Mouse (Mus musculus): ENCODE measurements around the gene Olfr986. TPM values are rescaled to one million over a fixed set of nuclear protein-coding genes. Genes with fewer than 3 reads are reported as not detected.
"Not testable (repeated sequence)": the region's sequence is repeated elsewhere in the genome, so short reads cannot be mapped to it uniquely, and the experiment has no call there.

Olfr986 gene
- not detected in 2 replicates for polyA plus RNA-seq (2014; fragmentation: Nextera tagmentation; extraction: Ambion mirVana)

- DNase-seq, result no peak
Observed at GRCm38 (mm10) chr9:40180620-40181019, at the start of gene Olfr986. Gene Olfr986 (plus strand): TSS chr9:40180920.

GRCm38 (mm10) chr9:40136987-40137688 is 43.6 kb upstream of the Olfr986 start:
- H3K4me1 ChIP-seq (ENCODE audit: control insufficient read depth, insufficient read depth, low read length), result no peaks in the 10 kb centered on the region
- no peaks in the 10 kb centered on the region for H3K9me3 ChIP-seq (ENCODE audit: control insufficient read depth, low read length)
- no peak overlapping the region for H3K4me3 ChIP-seq (replicated peaks; ENCODE audit: low read depth, low read length)
- H3K27me3 ChIP-seq (ENCODE audit: control insufficient read depth, insufficient read depth, low read length), result no peaks in the 10 kb centered on the region
- DNase-seq (no peak), ATAC-seq (ENCODE audit: low FRiP score, low TSS enrichment) (no peak)
- no peak overlapping the region for H3K4me2 ChIP-seq (ENCODE audit: low read length)
- H3K36me3 ChIP-seq (ENCODE audit: control insufficient read depth, insufficient read depth, low read length), result no peaks in the 10 kb centered on the region
- WGBS, result 85% methylated on average over 6 of the region's 6 CpGs
- no peak overlapping the region for H3K9ac ChIP-seq (replicated peaks; ENCODE audit: low read length)
- no peak overlapping the region for H3K27ac ChIP-seq (replicated peaks; ENCODE audit: low read depth, low read length)

More at GRCm38 (mm10) chr9:40180620-40181019, at the start of gene Olfr986:
- no peaks in the 10 kb centered on the region for H3K27me3 ChIP-seq (ENCODE audit: control insufficient read depth, insufficient read depth, low read length)
- H3K27ac ChIP-seq (replicated peaks; ENCODE audit: low read depth, low read length), result no peak within 1 kb of the TSS
- no peaks in the 10 kb centered on the region for H3K9me3 ChIP-seq (ENCODE audit: control insufficient read depth, low read length)
- H3K4me2 ChIP-seq (ENCODE audit: low read length), result no peak within 1 kb of the TSS
- 94% methylated on average over 5 of the region's 5 CpGs for WGBS
- no peak within 1 kb of the TSS for H3K9ac ChIP-seq (replicated peaks; ENCODE audit: low read length)
- no peak within 1 kb of the TSS for H3K4me3 ChIP-seq (replicated peaks; ENCODE audit: low read depth, low read length)
- H3K4me1 ChIP-seq (ENCODE audit: control insufficient read depth, insufficient read depth, low read length), result no peaks in the 10 kb centered on the region
- no peak for ATAC-seq (ENCODE audit: low FRiP score, low TSS enrichment)
- H3K36me3 ChIP-seq (ENCODE audit: control insufficient read depth, insufficient read depth, low read length), result no peaks in the 10 kb centered on the region

GRCm38 (mm10) chr9:40139484-40139883 is 41.2 kb upstream of the Olfr986 start:
- H3K4me3 ChIP-seq (replicated peaks; ENCODE audit: low read depth, low read length), result no peak overlapping the region
- ATAC-seq (ENCODE audit: low FRiP score, low TSS enrichment), result no peak

GRCm38 (mm10) chr9:40141544-40141943 is 39.2 kb upstream of the Olfr986 start:
- ATAC-seq (ENCODE audit: low FRiP score, low TSS enrichment), result no peak
- Histone ChIP-seq H3K4me2 (ENCODE audit: low read length) (no peak overlapping the region), H3K9ac (replicated peaks; ENCODE audit: low read length) (no peak overlapping the region), H3K9me3 (ENCODE audit: control insufficient read depth, low read length) (no peaks in the 10 kb centered on the region), H3K27me3 (ENCODE audit: control insufficient read depth, insufficient read depth, low read length) (no peaks in the 10 kb centered on the region), H3K27ac (replicated peaks; ENCODE audit: low read depth, low read length) (no peak overlapping the region), H3K4me3 (replicated peaks; ENCODE audit: low read depth, low read length) (no peak overlapping the region), H3K4me1 (ENCODE audit: control insufficient read depth, insufficient read depth, low read length) (no peaks in the 10 kb centered on the region), H3K36me3 (ENCODE audit: control insufficient read depth, insufficient read depth, low read length) (no peaks in the 10 kb centered on the region)
- WGBS, result 50% methylated on average over 1 of the region's 1 CpGs
- DNase-seq, result no peak

More at GRCm38 (mm10) chr9:40139484-40139883, 41.2 kb upstream of the Olfr986 start:
- no peak overlapping the region for H3K9ac ChIP-seq (replicated peaks; ENCODE audit: low read length)
- no peak for DNase-seq
- H3K4me2 ChIP-seq (ENCODE audit: low read length), result no peak overlapping the region
- no peaks in the 10 kb centered on the region for H3K27me3 ChIP-seq (ENCODE audit: control insufficient read depth, insufficient read depth, low read length)
- H3K36me3 ChIP-seq (ENCODE audit: control insufficient read depth, insufficient read depth, low read length), result no peaks in the 10 kb centered on the region
- no peaks in the 10 kb centered on the region for H3K9me3 ChIP-seq (ENCODE audit: control insufficient read depth, low read length)
- H3K4me1 ChIP-seq (ENCODE audit: control insufficient read depth, insufficient read depth, low read length), result no peaks in the 10 kb centered on the region
- H3K27ac ChIP-seq (replicated peaks; ENCODE audit: low read depth, low read length), result no peak overlapping the region
- WGBS, result 81% methylated on average over 4 of the region's 4 CpGs

- Histone ChIP-seq H3K4me2 (ENCODE audit: low read length) (no peak overlapping the region), H3K9ac (replicated peaks; ENCODE audit: low read length) (no peak overlapping the region), H3K36me3 (ENCODE audit: control insufficient read depth, insufficient read depth, low read length) (no peaks in the 10 kb centered on the region), H3K27me3 (ENCODE audit: control insufficient read depth, insufficient read depth, low read length) (no peaks in the 10 kb centered on the region), H3K4me3 (replicated peaks; ENCODE audit: low read depth, low read length) (no peak overlapping the region), H3K27ac (replicated peaks; ENCODE audit: low read depth, low read length) (no peak overlapping the region), H3K4me1 (ENCODE audit: control insufficient read depth, insufficient read depth, low read length) (no peaks in the 10 kb centered on the region), H3K9me3 (ENCODE audit: control insufficient read depth, low read length) (no peaks in the 10 kb centered on the region)
- WGBS, result 73% methylated on average over 4 of the region's 4 CpGs
- DNase-seq (no peak), ATAC-seq (ENCODE audit: low FRiP score, low TSS enrichment) (no peak)
Observed at GRCm38 (mm10) chr9:40155118-40155644, 25.5 kb upstream of the Olfr986 start.

- no peak overlapping the region for H3K27ac ChIP-seq (replicated peaks; ENCODE audit: low read depth, low read length)
- H3K4me2 ChIP-seq (ENCODE audit: low read length), result no peak overlapping the region
- H3K9ac ChIP-seq (replicated peaks; ENCODE audit: low read length), result no peak overlapping the region
- H3K4me3 ChIP-seq (replicated peaks; ENCODE audit: low read depth, low read length), result no peak overlapping the region
- DNase-seq, result no peak
- no peak for ATAC-seq (ENCODE audit: low FRiP score, low TSS enrichment)
- H3K4me1 ChIP-seq (ENCODE audit: control insufficient read depth, insufficient read depth, low read length), result no peaks in the 10 kb centered on the region
- H3K36me3 ChIP-seq (ENCODE audit: control insufficient read depth, insufficient read depth, low read length), result no peaks in the 10 kb centered on the region
- H3K9me3 ChIP-seq (ENCODE audit: control insufficient read depth, low read length), result no peaks in the 10 kb centered on the region
- WGBS, result 97% methylated on average over 1 of the region's 1 CpGs
- no peaks in the 10 kb centered on the region for H3K27me3 ChIP-seq (ENCODE audit: control insufficient read depth, insufficient read depth, low read length)
Observed at GRCm38 (mm10) chr9:40166446-40166845, 14.3 kb upstream of the Olfr986 start.

- ATAC-seq (ENCODE audit: low FRiP score, low TSS enrichment) (no peak), DNase-seq (no peak)
- no peaks in the 10 kb centered on the region for H3K9me3 ChIP-seq (ENCODE audit: control insufficient read depth, low read length)
- H3K27me3 ChIP-seq (ENCODE audit: control insufficient read depth, insufficient read depth, low read length), result no peaks in the 10 kb centered on the region
- no peak overlapping the region for H3K27ac ChIP-seq (replicated peaks; ENCODE audit: low read depth, low read length)
- H3K4me3 ChIP-seq (replicated peaks; ENCODE audit: low read depth, low read length), result no peak overlapping the region
- 89% methylated on average over 6 of the region's 6 CpGs for WGBS
- no peak overlapping the region for H3K4me2 ChIP-seq (ENCODE audit: low read length)
- no peak overlapping the region for H3K9ac ChIP-seq (replicated peaks; ENCODE audit: low read length)
- no peaks in the 10 kb centered on the region for H3K4me1 ChIP-seq (ENCODE audit: control insufficient read depth, insufficient read depth, low read length)
- no peaks in the 10 kb centered on the region for H3K36me3 ChIP-seq (ENCODE audit: control insufficient read depth, insufficient read depth, low read length)
Observed at GRCm38 (mm10) chr9:40177017-40177416, 3.7 kb upstream of the Olfr986 start.

- H3K9me3 ChIP-seq (ENCODE audit: control insufficient read depth, low read length); H3K4me2 ChIP-seq (ENCODE audit: low read length); H3K36me3 ChIP-seq (ENCODE audit: control insufficient read depth, insufficient read depth, low read length); H3K4me3 ChIP-seq (replicated peaks; ENCODE audit: low read depth, low read length); H3K4me1 ChIP-seq (ENCODE audit: control insufficient read depth, insufficient read depth, low read length); H3K27ac ChIP-seq (replicated peaks; ENCODE audit: low read depth, low read length); H3K27me3 ChIP-seq (ENCODE audit: control insufficient read depth, insufficient read depth, low read length); DNase-seq; H3K9ac ChIP-seq (replicated peaks; ENCODE audit: low read length); ATAC-seq (ENCODE audit: low FRiP score, low TSS enrichment): not testable (repeated sequence)
- WGBS, result 89% methylated on average over 2 of the region's 2 CpGs
Observed at GRCm38 (mm10) chr9:40185166-40185565, 4.4 kb downstream of the Olfr986 start.

Measured in midbrain, embryonic 14.5 days (tissue).